Mouse (Mus musculus) myocyte (in vitro differentiated cells): ENCODE measurements around the gene Atg10. TPM values are rescaled to one million over a fixed set of nuclear protein-coding genes. Genes with fewer than 3 reads are reported as not detected.

Experiments used
- H3K27me3 ChIP-seq: one replicate; pipeline ENCODE4 v1.6.1; 2011; ENCODE audit not compliant: control insufficient read depth, insufficient read depth, insufficient read length
- H3K36me3 ChIP-seq: one replicate; pipeline ENCODE4 v1.6.1; 2011; ENCODE audit not compliant: control insufficient read depth, insufficient read depth
- H3K4me2 ChIP-seq: one replicate; pipeline ENCODE4 v1.6.1; 2011; ENCODE audit warnings: low read depth, control low read depth
- H3K4me3 ChIP-seq: one replicate; pipeline ENCODE4 v1.5.1; 2011; ENCODE audit warnings: mild to moderate bottlenecking, control low read depth, moderate library complexity
- H3K79me2 ChIP-seq: one replicate; pipeline ENCODE4 v1.6.1; 2011; ENCODE audit not compliant: control insufficient read depth, insufficient read depth
- H3ac ChIP-seq: one replicate; pipeline ENCODE4 v1.6.1; 2011; ENCODE audit not compliant: control insufficient read depth, insufficient read length
- CEBPB ChIP-seq: IDR thresholded peaks from 2 replicates; pipeline ENCODE4 v1.6.1; 2011; ENCODE audit warnings: mild to moderate bottlenecking, moderate library complexity; ENCODE audit not compliant: poor library complexity, insufficient read depth, severe bottlenecking
- E2F4 ChIP-seq: IDR thresholded peaks from one replicate; pipeline ENCODE4 v1.6.1; 2011; ENCODE audit warnings: mild to moderate bottlenecking, control low read depth, moderate library complexity; ENCODE audit not compliant: insufficient read depth
- MAX ChIP-seq: IDR thresholded peaks from one replicate; pipeline ENCODE4 v1.6.1; 2011; ENCODE audit warnings: low read depth, mild to moderate bottlenecking, control low read depth
- MYOD1 ChIP-seq, 3 experiments: IDR thresholded peaks; one replicate each; pipeline ENCODE4 v1.6.1; 2011; ENCODE audit warnings: control low read depth in 2 of 3, low read depth in 2 of 3, mild to moderate bottlenecking in 2 of 3, moderate library complexity in 1 of 3; ENCODE audit not compliant: insufficient read length in 2 of 3, control insufficient read depth in 1 of 3
- MYOG ChIP-seq, 3 experiments: IDR thresholded peaks; one replicate each; pipeline ENCODE4 v1.6.1; 2011; ENCODE audit warnings: control low read depth in 2 of 3, low read depth in 2 of 3, mild to moderate bottlenecking in 2 of 3; ENCODE audit not compliant: insufficient read length in 2 of 3, control insufficient read depth in 1 of 3, insufficient read depth in 1 of 3
- POLR2A ChIP-seq: IDR thresholded peaks from one replicate; pipeline ENCODE4 v1.6.1; 2011; ENCODE audit warnings: low read depth, mild to moderate bottlenecking, control low read depth, moderate library complexity; ENCODE audit not compliant: insufficient read length
- POLR2AphosphoS2 ChIP-seq: IDR thresholded peaks from one replicate; pipeline ENCODE4 v1.6.1; 2011; ENCODE audit warnings: low read depth, control low read depth; ENCODE audit not compliant: insufficient read length
- REST ChIP-seq: IDR thresholded peaks from one replicate; pipeline ENCODE4 v1.6.1; 2011; ENCODE audit warnings: mild to moderate bottlenecking, control low read depth, moderate library complexity; ENCODE audit not compliant: insufficient read depth, insufficient read length
- SRF ChIP-seq: IDR thresholded peaks from one replicate; pipeline ENCODE4 v1.6.1; 2011; ENCODE audit warnings: low read depth; ENCODE audit not compliant: control insufficient read depth, insufficient read length
- TCF12 ChIP-seq: IDR thresholded peaks from one replicate; pipeline ENCODE4 v1.6.1; 2011; ENCODE audit warnings: mild to moderate bottlenecking, control low read depth; ENCODE audit not compliant: poor library complexity, insufficient read depth, severe bottlenecking
- TCF3 ChIP-seq: IDR thresholded peaks from one replicate; pipeline ENCODE4 v1.6.1; 2011; ENCODE audit warnings: low read depth, control low read depth; ENCODE audit not compliant: insufficient read length
- USF1 ChIP-seq: IDR thresholded peaks from one replicate; pipeline ENCODE4 v1.6.1; 2011; ENCODE audit warnings: low read depth, mild to moderate bottlenecking, control low read depth, moderate library complexity
- polyA plus RNA-seq: library from polyadenylated mRNA; unstranded; fragments of >200 nt; fragmentation: generic; extraction: Trizol; gene quantifications from one replicate; pipeline ENCODE4 v1.2.1, GENCODE M21; 2012; ENCODE audit warnings: missing spikeins

Atg10 gene
- polyA plus RNA-seq, 1 experiment, result 5.9 TPM

GRCm38 (mm10) chr13:90896821-90897220 is 326.9 kb downstream of the Atg10 start:
- TF ChIP-seq CEBPB (0 out of 2 replicates have a peak, but pooled peaks have one; percentile 14), TCF3 (no peak)
- no peak overlapping the region for H3K4me2 ChIP-seq
- H3K36me3 ChIP-seq, result no peaks in the 10 kb centered on the region
- H3K79me2 ChIP-seq, result no peaks in the 10 kb centered on the region
- no peaks in the 10 kb centered on the region for H3K27me3 ChIP-seq
- H3K4me3 ChIP-seq, result no peak overlapping the region
- no peak overlapping the region for H3ac ChIP-seq

- H3K79me2 ChIP-seq, result no peaks in the 10 kb centered on the region
Observed at GRCm38 (mm10) chr13:90896098-90896497, 327.7 kb downstream of the Atg10 start.

GRCm38 (mm10) chr13:90894819-90895218 is 328.9 kb downstream of the Atg10 start:
- H3K79me2 ChIP-seq, result no peaks in the 10 kb centered on the region
- no peaks in the 10 kb centered on the region for H3K27me3 ChIP-seq

More at GRCm38 (mm10) chr13:90896098-90896497, 327.7 kb downstream of the Atg10 start:
- H3ac ChIP-seq, result no peak overlapping the region
- no peaks in the 10 kb centered on the region for H3K36me3 ChIP-seq
- no peak overlapping the region for H3K4me2 ChIP-seq
- TF ChIP-seq MAX (no peak), USF1 (no peak), MYOG (IDR thresholded peaks at IDR 0.05; ENCODE audit: control insufficient read depth in 1 of 3, insufficient read depth in 1 of 3, insufficient read length in 2 of 3, low read depth in 2 of 3) (no peak), E2F4 (no peak), REST (no peak), CEBPB (no peak), TCF3 (no peak), MYOD1 (IDR thresholded peaks at IDR 0.05; ENCODE audit: control insufficient read depth in 1 of 3, insufficient read length in 2 of 3, low read depth in 2 of 3) (no peak), SRF (no peak)
- H3K4me3 ChIP-seq, result no peak overlapping the region
- no peaks in the 10 kb centered on the region for H3K27me3 ChIP-seq

GRCm38 (mm10) chr13:90890111-90890510 is 333.7 kb downstream of the Atg10 start:
- Histone ChIP-seq H3K36me3 (no peaks in the 10 kb centered on the region), H3ac (no peak overlapping the region), H3K27me3 (no peaks in the 10 kb centered on the region), H3K4me2 (no peak overlapping the region), H3K4me3 (no peak overlapping the region), H3K79me2 (no peaks in the 10 kb centered on the region)
- no peak for TF ChIP-seq CEBPB
- TF ChIP-seq USF1, result no peak
- no peak for TF ChIP-seq E2F4
- TF ChIP-seq MAX, result no peak
- TF ChIP-seq POLR2A, result no peak
- TF ChIP-seq SRF, result no peak
- TF ChIP-seq MYOD1 (IDR thresholded peaks at IDR 0.05; ENCODE audit: control insufficient read depth in 1 of 3, insufficient read length in 2 of 3, low read depth in 2 of 3), result no peak
- TF ChIP-seq MYOG (IDR thresholded peaks at IDR 0.05; ENCODE audit: control insufficient read depth in 1 of 3, insufficient read depth in 1 of 3, insufficient read length in 2 of 3, low read depth in 2 of 3), result no peak
- TF ChIP-seq TCF12, result no peak
- no peak for TF ChIP-seq POLR2AphosphoS2
- no peak for TF ChIP-seq TCF3
- TF ChIP-seq REST, result no peak

More at GRCm38 (mm10) chr13:90894819-90895218, 328.9 kb downstream of the Atg10 start:
- Histone ChIP-seq H3K36me3 (no peaks in the 10 kb centered on the region), H3K4me3 (no peak overlapping the region), H3K4me2 (no peak overlapping the region), H3ac (no peak overlapping the region)
- TF ChIP-seq MYOD1 (IDR thresholded peaks at IDR 0.05; ENCODE audit: control insufficient read depth in 1 of 3, insufficient read length in 2 of 3, low read depth in 2 of 3) (no peak), TCF12 (no peak), REST (no peak), TCF3 (no peak), MAX (no peak), MYOG (IDR thresholded peaks at IDR 0.05; ENCODE audit: control insufficient read depth in 1 of 3, insufficient read depth in 1 of 3, insufficient read length in 2 of 3, low read depth in 2 of 3) (no peak), USF1 (no peak), POLR2AphosphoS2 (no peak), CEBPB (no peak), POLR2A (no peak), E2F4 (no peak), SRF (no peak)

GRCm38 (mm10) chr13:90886568-90886983 is 337.2 kb downstream of the Atg10 start:
- H3K79me2 ChIP-seq, result no peaks in the 10 kb centered on the region
- TF ChIP-seq TCF3, result no peak
- TF ChIP-seq CEBPB, result no peak
- TF ChIP-seq SRF, result no peak
- no peak for TF ChIP-seq POLR2A
- no peak for TF ChIP-seq REST
- TF ChIP-seq TCF12, result no peak
- no peak for TF ChIP-seq E2F4
- TF ChIP-seq MYOG (IDR thresholded peaks at IDR 0.05; ENCODE audit: control insufficient read depth in 1 of 3, insufficient read depth in 1 of 3, insufficient read length in 2 of 3, low read depth in 2 of 3), result no peak
- no peak for TF ChIP-seq USF1
- no peak for TF ChIP-seq POLR2AphosphoS2
- no peak for TF ChIP-seq MAX
- no peak for TF ChIP-seq MYOD1 (IDR thresholded peaks at IDR 0.05; ENCODE audit: control insufficient read depth in 1 of 3, insufficient read length in 2 of 3, low read depth in 2 of 3)
- H3ac ChIP-seq, result no peak overlapping the region
- no peaks in the 10 kb centered on the region for H3K27me3 ChIP-seq
- H3K36me3 ChIP-seq, result no peaks in the 10 kb centered on the region
- H3K4me3 ChIP-seq, result no peak overlapping the region
- peak overlapping the region; percentile 86 for H3K4me2 ChIP-seq
